Mouse (Mus musculus): ENCODE data around the gene Surf2. TPM values are rescaled to one million over a fixed set of nuclear protein-coding genes. Genes with fewer than 3 reads are reported as not detected.

The Surf2 gene
- 26.4 and 40.6 TPM in 2 replicates for polyA plus RNA-seq (2012; rRNA removed)

GRCm38 (mm10) chr2:26915927-26916728 lies at the start of gene Surf2, which contains the start of gene Surf1:
Gene Surf2 (plus strand): TSS chr2:26916367.
Gene Surf1 (minus strand): TSS chr2:26916530.

DNA sequence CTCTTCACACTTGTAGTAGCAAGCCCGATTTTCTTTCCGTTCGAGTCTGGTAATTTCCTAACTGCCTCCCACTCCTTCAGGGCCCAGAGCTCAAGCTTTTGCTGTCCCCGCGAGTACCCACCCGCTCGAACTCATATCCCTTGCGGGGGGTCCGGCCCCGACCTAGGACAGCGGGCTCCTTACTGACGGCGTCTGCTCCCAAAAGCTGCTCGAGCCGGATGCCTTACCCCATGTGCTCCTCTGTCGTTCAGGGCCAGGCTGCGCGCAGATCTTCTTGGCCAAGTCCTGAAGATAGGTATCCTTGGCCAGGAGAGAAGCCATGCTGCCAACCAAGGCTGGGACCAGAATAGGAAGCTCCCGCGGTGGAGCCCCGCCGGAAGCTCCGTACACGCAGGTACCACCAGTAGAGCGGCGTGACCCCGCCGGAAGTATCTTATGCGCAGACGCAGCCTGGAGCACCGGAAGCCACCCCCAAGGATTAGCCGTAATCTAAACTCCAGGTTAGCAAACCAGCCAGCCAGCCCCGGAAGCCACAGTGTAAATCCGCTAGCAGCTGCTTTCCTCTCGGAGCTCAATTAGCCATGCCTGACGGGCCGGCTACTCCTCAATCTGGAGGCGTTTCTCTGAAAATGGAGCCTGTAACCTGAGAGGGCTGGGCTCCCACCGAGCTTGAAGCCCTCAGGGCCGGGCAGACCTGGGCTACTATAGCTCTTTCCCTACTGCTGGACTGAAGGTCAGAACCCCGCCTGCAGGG lies 13.5 kb upstream of the Surf2 start, which contains the start of gene Surf6:
Surf6 (minus strand) TSS at position 413 of the 754 bp plus-strand sequence.

GRCm38 (mm10) chr2:26910124-26910993 lies 5.8 kb upstream of the Surf2 start, which contains the start of the genes Med22 and Rpl7a:
Gene Med22 (minus strand): TSS chr2:26910677.
Gene Rpl7a (plus strand): TSS chr2:26910764.

GRCm38 (mm10) chr2:26933304-26934055 lies 17.3 kb downstream of the Surf2 start, which contains the start of the genes Surf4 and Stkld1:
Gene Surf4 (minus strand): TSS chr2:26933928.
Gene Stkld1 (plus strand): TSS chr2:26934047.

DNA sequence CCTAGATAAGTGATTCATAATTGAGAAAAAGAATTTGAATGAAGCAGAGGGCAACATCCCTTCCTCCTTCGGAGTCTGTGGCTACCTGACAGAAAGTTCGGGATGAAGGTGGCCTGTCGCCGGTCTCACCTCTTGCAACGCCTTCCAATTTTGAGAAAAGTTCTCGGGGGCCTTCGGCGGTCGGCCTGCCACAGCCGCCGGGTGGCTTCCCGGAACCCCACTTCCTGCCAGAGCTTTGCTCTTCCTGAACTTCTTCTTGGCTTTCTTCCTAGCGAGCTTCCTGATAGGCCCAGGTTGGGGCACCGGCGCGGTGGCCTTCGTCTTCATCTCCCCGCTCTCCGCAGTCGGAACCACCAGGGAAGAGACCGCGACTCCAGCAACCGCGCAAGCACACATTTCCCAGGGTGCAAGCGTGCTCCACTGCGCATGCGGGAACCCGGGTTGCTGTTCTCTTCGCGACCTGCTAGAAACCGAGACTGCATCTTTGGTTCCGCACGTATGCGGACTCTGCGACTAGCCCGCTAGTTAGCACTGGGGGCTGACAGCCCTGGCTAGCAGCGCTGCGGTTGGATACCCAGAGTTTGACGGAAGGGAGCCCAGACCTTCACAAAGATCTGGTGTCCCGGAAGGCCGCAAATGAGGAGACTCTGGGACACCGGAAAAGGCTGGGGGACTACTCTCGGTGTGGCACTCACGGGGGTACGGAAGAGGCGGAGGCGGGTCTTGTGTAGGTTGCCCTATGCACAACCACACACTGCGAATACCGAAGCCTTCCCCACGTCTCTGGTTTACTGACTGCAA lies 48.0 kb downstream of the Surf2 start, which contains the start of gene Rexo4:
Rexo4 (minus strand) TSS at position 464 of the 801 bp plus-strand sequence.

Other genes with a start within 250 kb of the Surf2 start
- gene Lcn4, start 245.1 kb upstream of the Surf2 start, polyA plus RNA-seq (2012; rRNA removed) = not detected in 2 replicates
- gene Abo, start 51.4 kb upstream of the Surf2 start, polyA plus RNA-seq (2012; rRNA removed) = 0.12 TPM in 1 of 2 replicates, not detected in the other
- gene Surf6, start 13.5 kb upstream of the Surf2 start, polyA plus RNA-seq (2012; rRNA removed) = 11.4 and 13.5 TPM in 2 replicates
- gene Med22, start 5.7 kb upstream of the Surf2 start, polyA plus RNA-seq (2012; rRNA removed) = 55.5 and 58.6 TPM in 2 replicates
- gene Rpl7a, start 5.6 kb upstream of the Surf2 start, polyA plus RNA-seq (2012; rRNA removed) = 1,025 and 1,306 TPM in 2 replicates
- 45.5 and 54.3 TPM in 2 replicates for gene Surf1, start 163 bp downstream of the Surf2 start, polyA plus RNA-seq (2012; rRNA removed)
- 519 and 534 TPM in 2 replicates for gene Surf4, start 17.6 kb downstream of the Surf2 start, polyA plus RNA-seq (2012; rRNA removed)
- gene Stkld1, start 17.7 kb downstream of the Surf2 start, polyA plus RNA-seq (2012; rRNA removed) = 0.26 and 0.33 TPM in 2 replicates
- gene Rexo4, start 48.0 kb downstream of the Surf2 start, polyA plus RNA-seq (2012; rRNA removed) = 22.0 and 24.6 TPM in 2 replicates
- 0.08 and 0.10 TPM in 2 replicates for gene Adamts13, start 57.0 kb downstream of the Surf2 start, polyA plus RNA-seq (2012; rRNA removed)
- gene Cacfd1, start 93.6 kb downstream of the Surf2 start, polyA plus RNA-seq (2012; rRNA removed) = 76.5 and 99.4 TPM in 2 replicates
- gene Slc2a6, start 111.6 kb downstream of the Surf2 start, polyA plus RNA-seq (2012; rRNA removed) = 3.9 and 4.7 TPM in 2 replicates
- 0.51 and 1.6 TPM in 2 replicates for gene Mymk, start 155.8 kb downstream of the Surf2 start, polyA plus RNA-seq (2012; rRNA removed)
- gene Adamtsl2, start 163.0 kb downstream of the Surf2 start, polyA plus RNA-seq (2012; rRNA removed) = 27.4 and 28.0 TPM in 2 replicates
- 0.17 and 0.43 TPM in 2 replicates for gene Fam163b, start 226.1 kb downstream of the Surf2 start, polyA plus RNA-seq (2012; rRNA removed)
- 0.36 and 0.51 TPM in 2 replicates for gene Dbh, start 248.9 kb downstream of the Surf2 start, polyA plus RNA-seq (2012; rRNA removed)

All from ovary, adult 2 months (tissue).